ENCODE assay signal across 8 mouse cellular contexts in the genomic region with DNA sequence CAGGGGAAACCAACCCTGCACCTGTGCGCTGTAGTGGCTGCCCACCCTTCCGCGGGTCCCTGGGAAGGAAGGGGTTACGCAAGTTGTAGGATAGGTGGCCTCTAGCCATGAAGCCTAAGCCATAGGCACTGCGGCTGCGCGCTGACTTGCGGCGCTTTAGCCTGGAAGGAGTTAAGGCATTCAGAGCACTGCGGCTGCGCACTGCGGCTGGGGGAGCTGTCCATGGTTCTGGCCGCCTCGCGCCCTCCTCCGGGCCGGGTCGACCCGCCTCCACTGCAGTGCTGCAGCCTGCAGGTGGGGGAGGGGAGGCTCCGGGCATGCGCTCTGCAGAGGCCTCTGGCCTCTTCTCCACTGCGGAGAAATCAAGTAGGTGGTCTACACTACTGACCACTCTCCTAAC. TPM values are rescaled to one million over a fixed set of nuclear protein-coding genes. Genes with fewer than 3 reads are reported as not detected.
DNase-seq lines count a peak whose midpoint lies in the region; ATAC-seq and TF ChIP-seq lines count a peak whose summit lies in the region.

No protein-coding gene starts in this region.

- DNase-seq in WW6 (ENCODE audit: low read depth, low spot score) = peak; percentile 70
- DNase-seq in cerebellum, postnatal 4 days (ENCODE audit: low spot score in 2 of 2) = peak; percentile 94 to 97
- peak; percentile 54 to 63 for DNase-seq in gastrocnemius, adult 8-10 months (ENCODE audit: low spot score in 2 of 2)
- DNase-seq in hindbrain, postnatal 0 days (ENCODE audit: low spot score) = peak; percentile 97
- DNase-seq in left cerebral cortex, adult 18-20 months (ENCODE audit: low spot score in 2 of 2) = peak; percentile 87 to 91
- peak; percentile 89 for DNase-seq in right cerebral cortex, adult 18-20 months
- DNase-seq in urinary bladder, adult 2 months (ENCODE audit: low spot score) = peak; percentile 57

- no peaks in the 10 kb centered on the region; the same call in 1 of the 2 replicates for H3K36me3 ChIP-seq in hindbrain, postnatal 0 days (ENCODE audit: insufficient read depth, low read length)

- peak overlapping the region; percentile 53 for H3K9ac ChIP-seq in hindbrain, postnatal 0 days (replicated peaks; ENCODE audit: low read length)

- peak overlapping the region; percentile 89 for H3K4me2 ChIP-seq in hindbrain, postnatal 0 days (ENCODE audit: low read depth, low read length)

- no peaks in the 10 kb centered on the region for H3K27me3 ChIP-seq in hindbrain, postnatal 0 days (ENCODE audit: insufficient read depth, low read length)

- peak; percentile 34 for TF ChIP-seq CTCF in hindbrain, postnatal 0 days (IDR thresholded peaks at IDR 0.05; ENCODE audit: low read depth)

- WGBS in hindbrain, postnatal 0 days = under 1% methylated on average over 22 of the region's 22 CpGs

- H3K9me3 ChIP-seq in hindbrain, postnatal 0 days (ENCODE audit: low read length) = no peaks in the 10 kb centered on the region

- ATAC-seq in hindbrain, postnatal 0 days = peak; percentile 76
- peak; percentile 26; the same call in 1 of the 2 replicates for ATAC-seq in megakaryocyte, adult 5-6 weeks (ENCODE audit: poor library complexity, severe bottlenecking)

- H3K4me3 ChIP-seq in hindbrain, postnatal 0 days (ENCODE audit: low read length) = peak overlapping the region; percentile 73

- peaks cover 31% of the 10 kb centered on the region for H3K4me1 ChIP-seq in hindbrain, postnatal 0 days (ENCODE audit: insufficient read depth, low read length)

- H3K27ac ChIP-seq in hindbrain, postnatal 0 days = peak overlapping the region; percentile 87

RNA-seq across cellular contexts. Expression of a gene that starts 3.3 kb away (rescaled TPM):
- total RNA-seq in gastrocnemius, adult 8-10 months (2022) = 1 to 10 TPM; 3.6 to 5.1 (median 4.5) TPM
- 24.7 and 37.0 TPM in 2 replicates for total RNA-seq in hindbrain, postnatal 0 days (2014; rRNA removed)
- polyA plus RNA-seq in hindbrain, postnatal 0 days (2015; fragmentation: Nextera tagmentation; extraction: Ambion mirVana) = 8.0 and 8.2 TPM in 2 replicates
- 100 to 1,000 TPM in 1 of 2 experiments, 10 to 100 TPM in 1; 94.5 to 111 TPM for total RNA-seq in left cerebral cortex, adult 18-20 months (2021)
- 0.41 and 0.67 TPM in 2 replicates for total RNA-seq in megakaryocyte, adult 5-6 weeks (2015)
- total RNA-seq in megakaryocyte, adult 5-6 weeks (2017) = not detected in 2 replicates
- 0.43 and 1.1 TPM in 2 replicates for polyA plus RNA-seq in urinary bladder, adult 2 months (2012; rRNA removed)

RNA-seq across cellular contexts. Expression of a gene that starts 21.6 kb away (rescaled TPM):
- total RNA-seq in gastrocnemius, adult 8-10 months (2022) = under 1 TPM in 3 of 4 experiments, not detected in 1; 0.22 to 0.46 (median 0.40) TPM
- total RNA-seq in hindbrain, postnatal 0 days (2014; rRNA removed) = 0.90 TPM in 1 of 2 replicates, not detected in the other
- polyA plus RNA-seq in hindbrain, postnatal 0 days (2015; fragmentation: Nextera tagmentation; extraction: Ambion mirVana) = 0.26 and 0.69 TPM in 2 replicates
- under 1 TPM in 1 of 2 experiments, not detected in 1; 0.37 TPM for total RNA-seq in left cerebral cortex, adult 18-20 months (2021)
- 473 and 485 TPM in 2 replicates for total RNA-seq in megakaryocyte, adult 5-6 weeks (2015)
- total RNA-seq in megakaryocyte, adult 5-6 weeks (2017) = 207 and 235 TPM in 2 replicates
- 5.3 TPM in 2 replicates for polyA plus RNA-seq in urinary bladder, adult 2 months (2012; rRNA removed)

RNA-seq across cellular contexts. Expression of a gene that starts 40.0 kb away (rescaled TPM):
- total RNA-seq in gastrocnemius, adult 8-10 months (2022) = 10 to 100 TPM; 38.0 to 45.8 (median 40.1) TPM
- total RNA-seq in hindbrain, postnatal 0 days (2014; rRNA removed) = 71.2 and 76.4 TPM in 2 replicates
- 50.5 and 57.6 TPM in 2 replicates for polyA plus RNA-seq in hindbrain, postnatal 0 days (2015; fragmentation: Nextera tagmentation; extraction: Ambion mirVana)
- 10 to 100 TPM; 75.2 to 85.6 TPM for total RNA-seq in left cerebral cortex, adult 18-20 months (2021)
- total RNA-seq in megakaryocyte, adult 5-6 weeks (2015) = 47.4 and 51.5 TPM in 2 replicates
- total RNA-seq in megakaryocyte, adult 5-6 weeks (2017) = 50.7 and 70.7 TPM in 2 replicates
- polyA plus RNA-seq in urinary bladder, adult 2 months (2012; rRNA removed) = 89.0 and 106 TPM in 2 replicates

RNA-seq across cellular contexts. Expression of a gene that starts 45.1 kb away (rescaled TPM):
- total RNA-seq in gastrocnemius, adult 8-10 months (2022) = 1 to 10 TPM; 4.6 to 5.9 (median 5.4) TPM
- total RNA-seq in hindbrain, postnatal 0 days (2014; rRNA removed) = 26.3 and 30.0 TPM in 2 replicates
- 17.6 and 18.7 TPM in 2 replicates for polyA plus RNA-seq in hindbrain, postnatal 0 days (2015; fragmentation: Nextera tagmentation; extraction: Ambion mirVana)
- 10 to 100 TPM in 1 of 2 experiments, 1 to 10 TPM in 1; 9.7 to 10.8 TPM for total RNA-seq in left cerebral cortex, adult 18-20 months (2021)
- 36.1 and 44.3 TPM in 2 replicates for total RNA-seq in megakaryocyte, adult 5-6 weeks (2015)
- 39.4 and 48.4 TPM in 2 replicates for total RNA-seq in megakaryocyte, adult 5-6 weeks (2017)
- 15.8 and 19.7 TPM in 2 replicates for polyA plus RNA-seq in urinary bladder, adult 2 months (2012; rRNA removed)

Comparison
In these comparisons a context has a peak if more than half of its experiments do, and no peak if none do; other contexts are left out.
1. Peak in every context shown above with its lines: DNase-seq, ATAC-seq, H3K4me3 ChIP-seq and H3K27ac ChIP-seq.
2. RNA of a gene that starts 21.6 kb away (total RNA-seq): 207 to 485 TPM in megakaryocyte, adult 5-6 weeks; 0.22 to 0.46 TPM in gastrocnemius, adult 8-10 months, 0.37 TPM in left cerebral cortex, adult 18-20 months and 0.90 TPM in hindbrain, postnatal 0 days; every median in the first group is over 100 times any median in the second.